Mouse (Mus musculus): ENCODE data around the gene Icam2.
"Not testable (repeated sequence)": the region's sequence is repeated elsewhere in the genome, so short reads cannot be mapped to it uniquely, and the experiment has no call there.

Gene Icam2

GRCm38 (mm10) chr11:106344910-106345309 is 43.0 kb downstream of the Icam2 start:
- DNase-seq (ENCODE audit: low read depth, low spot score) = no peak

- no peak for DNase-seq (ENCODE audit: low read depth, low spot score)
Observed at GRCm38 (mm10) chr11:106340990-106341520, 46.8 kb downstream of the Icam2 start.

- DNase-seq (ENCODE audit: low read depth, low spot score) = not testable (repeated sequence)
Observed at GRCm38 (mm10) chr11:106339323-106339722, 48.6 kb downstream of the Icam2 start.

- DNase-seq (ENCODE audit: low read depth, low spot score) = no peak
Observed at GRCm38 (mm10) chr11:106338870-106339269, 49.0 kb downstream of the Icam2 start.

GRCm38 (mm10) chr11:106338029-106338428 is 49.8 kb downstream of the Icam2 start:
- no peak for DNase-seq (ENCODE audit: low read depth, low spot score)

GRCm38 (mm10) chr11:106334066-106334465 is 53.8 kb downstream of the Icam2 start:
- no peak for DNase-seq (ENCODE audit: low read depth, low spot score)

- DNase-seq (ENCODE audit: low read depth, low spot score) = no peak
Observed at GRCm38 (mm10) chr11:106332458-106332857, 55.4 kb downstream of the Icam2 start.

GRCm38 (mm10) chr11:106329682-106330081 is 58.2 kb downstream of the Icam2 start:
- no peak for DNase-seq (ENCODE audit: low read depth, low spot score)

GRCm38 (mm10) chr11:106329128-106329527 is 58.7 kb downstream of the Icam2 start:
- no peak for DNase-seq (ENCODE audit: low read depth, low spot score)

- no peak for DNase-seq (ENCODE audit: low read depth, low spot score)
Observed at GRCm38 (mm10) chr11:106328521-106328920, 59.4 kb downstream of the Icam2 start.

Data from c-Kit-negative CD71-positive TER-119-positive erythroid progenitor cells, embryonic 14.5 days (primary cell).